Mouse (Mus musculus) C3H10T1/2 (cell line): ENCODE measurements around the gene Gm8947. TPM values are rescaled to one million over a fixed set of nuclear protein-coding genes. Genes with fewer than 3 reads are reported as not detected.

Experiments used
- polyA plus RNA-seq, 2 experiments: library from polyadenylated mRNA; unstranded; fragments of >200 nt; fragmentation: generic; extraction: Trizol; gene quantifications; one replicate each; pipeline ENCODE4 v1.2.1; 2012; ENCODE audit warnings: missing spikeins in 2 of 2

Gene Gm8947
- polyA plus RNA-seq = not detected

DNA sequence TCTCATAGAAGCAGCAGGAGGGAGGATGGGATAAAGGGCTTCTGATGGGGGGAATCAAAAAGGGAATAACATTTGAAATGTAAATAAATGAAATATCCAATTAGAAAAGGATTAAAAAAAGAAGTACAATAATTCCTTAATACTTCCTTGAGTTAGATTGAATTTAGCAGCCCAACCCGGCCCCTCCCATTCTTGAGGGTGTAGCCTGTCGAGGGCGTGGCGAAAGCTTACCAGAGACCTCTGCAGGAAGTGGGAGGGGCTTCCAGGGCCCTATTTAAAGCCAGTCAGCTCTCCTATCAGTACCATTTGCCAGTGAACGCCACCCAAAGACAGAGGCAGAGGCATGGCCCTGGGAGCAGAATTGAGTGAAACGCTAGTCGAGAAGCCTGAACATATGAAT is at the start of gene Gm8947:
Gm8947 (plus strand) TSS at position 302 of the 400 bp plus-strand sequence.

DNA sequence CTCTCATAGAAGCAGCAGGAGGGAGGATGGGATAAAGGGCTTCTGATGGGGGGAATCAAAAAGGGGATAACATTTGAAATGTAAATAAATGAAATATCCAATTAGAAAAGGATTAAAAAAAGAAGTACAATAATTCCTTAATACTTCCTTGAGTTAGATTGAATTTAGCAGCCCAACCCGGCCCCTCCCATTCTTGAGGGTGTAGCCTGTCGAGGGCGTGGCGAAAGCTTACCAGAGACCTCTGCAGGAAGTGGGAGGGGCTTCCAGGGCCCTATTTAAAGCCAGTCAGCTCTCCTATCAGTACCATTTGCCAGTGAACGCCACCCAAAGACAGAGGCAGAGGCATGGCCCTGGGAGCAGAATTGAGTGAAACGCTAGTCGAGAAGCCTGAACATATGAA is 9.9 kb upstream of the Gm8947 start, which contains the start of gene Gm47985:
Gm47985 (plus strand) TSS at position 272 of the 400 bp plus-strand sequence.

DNA sequence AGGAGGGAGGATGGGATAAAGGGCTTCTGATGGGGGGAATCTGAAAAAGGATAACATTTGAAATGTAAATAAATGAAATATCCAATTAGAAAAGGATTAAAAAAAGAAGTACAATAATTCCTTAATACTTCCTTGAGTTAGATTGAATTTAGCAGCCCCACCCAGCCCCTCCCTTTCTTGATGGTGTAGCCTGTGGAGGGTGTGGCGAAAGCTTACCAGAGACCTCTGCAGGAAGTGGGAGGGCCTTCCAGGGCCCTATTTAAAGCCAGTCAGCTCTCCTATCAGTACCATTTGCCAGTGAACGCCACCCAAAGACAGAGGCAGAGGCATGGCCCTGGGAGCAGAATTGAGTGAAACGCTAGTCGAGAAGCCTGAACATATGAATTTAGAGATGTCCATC is 5.9 kb downstream of the Gm8947 start, which contains the start of gene Gm47995:
Gm47995 (plus strand) TSS at position 329 of the 400 bp plus-strand sequence.

DNA sequence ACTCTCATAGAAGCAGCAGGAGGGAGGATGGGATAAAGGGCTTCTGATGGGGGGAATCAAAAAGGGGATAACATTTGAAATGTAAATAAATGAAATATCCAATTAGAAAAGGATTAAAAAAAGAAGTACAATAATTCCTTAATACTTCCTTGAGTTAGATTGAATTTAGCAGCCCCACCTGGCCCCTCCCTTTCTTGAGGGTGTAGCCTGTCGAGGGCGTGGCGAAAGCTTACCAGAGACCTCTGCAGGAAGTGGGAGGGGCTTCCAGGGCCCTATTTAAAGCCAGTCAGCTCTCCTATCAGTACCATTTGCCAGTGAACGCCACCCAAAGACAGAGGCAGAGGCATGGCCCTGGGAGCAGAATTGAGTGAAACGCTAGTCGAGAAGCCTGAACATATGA is 11.6 kb downstream of the Gm8947 start, which contains the start of gene 3110040M04Rik:
3110040M04Rik (plus strand) TSS at position 304 of the 400 bp plus-strand sequence.

GRCm38 (mm10) chr1:151209824-151210355 is 17.7 kb downstream of the Gm8947 start, which contains the start of gene Gm47996:
TSS of gene Gm47996 (plus strand) at chr1:151210131.

Other genes starting within 250 kb of the Gm8947 start
- gene Hmcn1, start 198.9 kb upstream of the Gm8947 start, polyA plus RNA-seq = not detected
- gene Gm47985, start 9.8 kb upstream of the Gm8947 start, polyA plus RNA-seq = not detected
- gene Gm47995, start 6.1 kb downstream of the Gm8947 start, polyA plus RNA-seq = under 1 TPM in 1 of 2 experiments, not detected in 1; 0.05 TPM
- gene 3110040M04Rik, start 11.7 kb downstream of the Gm8947 start, polyA plus RNA-seq = not detected
- not detected for gene Gm47996, start 17.8 kb downstream of the Gm8947 start, polyA plus RNA-seq
- gene Ivns1abp, start 152.1 kb downstream of the Gm8947 start, polyA plus RNA-seq = 1 to 10 TPM; 1.3 to 4.0 TPM
- gene Swt1, start 236.1 kb downstream of the Gm8947 start, polyA plus RNA-seq = 1 to 10 TPM in 1 of 2 experiments, under 1 TPM in 1; 0.21 to 2.4 TPM
- gene Trmt1l, start 236.2 kb downstream of the Gm8947 start, polyA plus RNA-seq = 10 to 100 TPM in 1 of 2 experiments, 1 to 10 TPM in 1; 2.0 to 15.3 TPM